Mouse (Mus musculus) neural tube, embryonic 11.5 days (tissue): ENCODE results near the gene Plk4. TPM values are rescaled to one million over a fixed set of nuclear protein-coding genes. Genes with fewer than 3 reads are reported as not detected.

Source experiments
- polyA plus RNA-seq: library from polyadenylated mRNA; unstranded; fragments of >200 nt; fragmentation: Nextera tagmentation; extraction: Ambion mirVana; gene quantifications from 2 replicates; pipeline ENCODE4 v1.2.1, GENCODE M21; 2014

The Plk4 gene
- polyA plus RNA-seq, 1 experiment from 2014 or later, result 63.5 TPM

Other genes with a start within 250 kb of the Plk4 start
- gene Slc25a31, start 91.2 kb upstream of the Plk4 start, polyA plus RNA-seq, result 0.24 and 0.32 TPM in 2 replicates
- gene Hspa4l, start 55.5 kb upstream of the Plk4 start, polyA plus RNA-seq, result 50.8 and 63.1 TPM in 2 replicates
- gene Mfsd8, start 46.9 kb downstream of the Plk4 start, polyA plus RNA-seq, result 7.5 and 7.7 TPM in 2 replicates
- gene Abhd18, start 47.0 kb downstream of the Plk4 start, polyA plus RNA-seq, result 5.1 and 6.4 TPM in 2 replicates
- 0.30 TPM in 1 of 2 replicates, not detected in the other for gene 1700034I23Rik, start 102.5 kb downstream of the Plk4 start, polyA plus RNA-seq
- gene Larp1b, start 149.8 kb downstream of the Plk4 start, polyA plus RNA-seq, result 2.3 and 3.7 TPM in 2 replicates